Mouse (Mus musculus): ENCODE measurements around the gene Ugt1a8. TPM values are rescaled to one million over a fixed set of nuclear protein-coding genes. Genes with fewer than 3 reads are reported as not detected.

Gene Ugt1a8
- not detected in 2 replicates for polyA plus RNA-seq (2015; fragmentation: Nextera tagmentation; extraction: Ambion mirVana)

DNA sequence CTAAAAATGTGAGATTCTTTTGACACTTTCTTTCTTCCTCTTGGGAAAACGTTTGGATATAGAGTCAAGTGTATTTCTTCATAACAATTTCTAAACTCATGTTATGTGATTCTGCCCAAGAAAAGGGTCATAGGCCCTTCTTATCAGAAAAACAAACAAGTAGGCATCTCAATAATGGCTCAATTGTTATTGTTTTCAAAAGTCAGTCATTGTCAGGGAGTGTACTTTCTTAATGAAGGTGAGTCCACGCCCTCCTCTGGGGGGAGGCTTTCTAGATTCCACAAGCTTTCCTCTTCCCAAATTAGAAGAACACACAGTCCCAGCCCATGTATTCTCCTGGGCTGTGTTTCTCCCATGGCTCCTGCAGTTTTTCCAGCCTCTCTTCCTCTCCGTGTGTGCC, at the start of gene Ugt1a8:
Gene Ugt1a8, plus strand, starts transcription at position 301 of the 400 bp plus-strand sequence.

DNA sequence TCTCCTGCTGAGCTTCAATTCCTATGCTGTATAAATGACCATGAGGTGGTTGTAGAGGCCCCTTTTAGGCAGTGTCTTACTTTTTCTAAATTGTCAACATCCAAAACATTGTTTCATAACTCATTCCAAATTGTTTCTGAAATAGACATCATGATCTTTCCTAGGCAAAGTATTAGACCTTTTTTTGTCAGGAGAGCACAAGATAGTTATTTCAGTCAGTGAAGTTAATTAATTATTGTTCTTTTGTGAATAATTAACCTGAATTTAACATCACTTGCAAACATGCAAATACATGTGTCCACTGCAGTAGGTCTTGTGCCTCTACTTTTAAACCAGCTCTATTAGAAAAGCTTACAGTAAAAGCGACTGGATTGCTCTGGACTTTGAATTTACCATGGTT, 32.5 kb upstream of the Ugt1a8 start, which contains the start of gene Ugt1a10:
Gene Ugt1a10, plus strand, starts transcription at position 301 of the 400 bp plus-strand sequence.

DNA sequence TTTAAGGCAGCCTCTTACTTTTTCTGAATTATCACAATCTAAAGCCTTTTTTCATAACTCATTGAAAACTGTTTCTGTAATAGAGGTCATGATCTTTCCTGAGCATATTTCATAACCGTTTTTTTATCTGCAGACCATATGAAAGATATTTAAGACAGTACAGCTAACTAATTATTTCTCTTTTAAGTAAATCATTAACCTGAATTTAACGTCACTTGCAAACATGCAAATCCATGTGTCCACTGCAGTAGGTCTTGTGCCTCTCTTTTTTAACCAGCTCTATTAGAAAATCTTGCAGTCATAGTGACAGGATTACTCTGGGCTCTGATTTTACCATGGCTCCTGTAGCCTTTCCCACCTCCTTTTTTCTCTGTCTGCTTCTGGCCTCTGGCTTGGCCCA, 17.1 kb upstream of the Ugt1a8 start, which contains the start of gene Ugt1a9:
Gene Ugt1a9, plus strand, starts transcription at position 306 of the 400 bp plus-strand sequence.

DNA sequence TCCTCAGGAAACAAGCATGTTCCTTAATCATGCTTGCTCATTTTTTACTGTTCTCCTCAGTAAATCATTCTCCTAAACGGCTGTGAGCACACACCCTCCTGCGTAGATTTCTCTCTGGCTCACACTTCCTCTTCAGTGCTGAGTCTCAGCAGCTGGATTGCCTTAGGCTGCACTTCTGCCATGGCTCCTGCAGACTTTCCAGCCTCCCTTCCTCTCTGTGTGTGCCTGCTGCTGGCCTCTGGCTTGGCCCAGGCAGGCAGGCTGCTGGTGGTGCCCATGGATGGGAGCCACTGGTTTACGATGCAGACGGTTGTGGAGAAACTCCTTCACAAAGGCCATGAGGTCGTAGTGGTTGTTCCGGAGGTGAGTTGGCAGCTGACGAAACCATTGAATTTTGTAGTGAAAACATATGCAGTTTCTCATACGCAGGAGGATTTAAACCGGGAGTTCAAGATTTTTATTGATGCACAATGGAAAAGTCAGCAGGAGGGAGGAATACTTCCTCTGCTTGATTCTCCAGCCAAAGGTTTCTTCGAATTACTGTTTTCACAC, 7.4 kb downstream of the Ugt1a8 start, which contains the start of gene Ugt1a7c:
Gene Ugt1a7c, plus strand, starts transcription at position 122 of the 552 bp plus-strand sequence.

DNA sequence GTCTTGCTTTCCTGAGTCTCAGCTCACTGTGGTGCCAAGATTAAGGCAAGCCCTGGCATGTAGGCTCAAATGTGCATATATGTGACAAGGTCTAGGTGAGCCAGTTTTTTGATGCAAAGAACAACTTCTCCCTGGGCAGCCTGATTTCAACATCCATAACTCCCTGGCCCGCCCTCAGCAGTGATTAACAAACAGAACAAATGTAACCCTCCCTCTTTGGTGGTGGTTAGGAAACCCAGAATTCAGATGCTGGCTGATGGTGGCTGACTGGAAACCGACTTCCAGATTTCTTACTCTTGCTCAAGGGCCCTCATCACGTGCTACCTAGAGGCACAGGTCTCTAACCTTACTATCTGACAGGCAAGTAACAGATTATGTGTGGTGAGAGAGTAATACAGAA, 15.4 kb downstream of the Ugt1a8 start, which contains the start of gene Ugt1a6b:
Gene Ugt1a6b, plus strand, starts transcription at position 234 of the 400 bp plus-strand sequence.

DNA sequence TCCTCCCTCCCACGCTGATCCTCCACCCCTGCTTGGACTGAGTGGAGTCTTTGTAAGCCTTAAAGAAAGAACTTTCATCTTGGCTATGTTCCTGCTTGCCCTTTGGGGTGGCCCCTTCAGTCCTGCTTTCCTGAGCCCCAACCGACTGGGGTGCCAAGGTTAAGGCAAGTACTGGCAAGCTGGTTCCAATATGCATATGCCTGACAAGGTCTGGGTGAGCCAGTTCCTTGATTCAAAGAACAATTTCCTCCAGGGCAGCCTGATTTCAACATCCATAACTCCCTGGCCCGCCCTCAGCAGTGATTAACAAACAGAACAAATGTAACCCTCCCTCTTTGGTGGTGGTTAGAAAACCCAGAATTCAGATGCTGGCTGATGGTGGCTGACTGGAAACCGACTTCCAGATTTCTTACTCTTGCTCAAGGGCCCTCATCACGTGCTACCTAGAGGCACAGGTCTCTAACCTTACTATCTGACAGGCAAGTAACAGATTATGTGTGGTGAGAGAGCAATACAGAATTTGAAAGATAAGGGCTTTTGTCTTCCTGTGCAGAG, 46.9 kb downstream of the Ugt1a8 start, which contains the start of gene Ugt1a6a:
Gene Ugt1a6a, plus strand, starts transcription at position 353 of the 555 bp plus-strand sequence.

DNA sequence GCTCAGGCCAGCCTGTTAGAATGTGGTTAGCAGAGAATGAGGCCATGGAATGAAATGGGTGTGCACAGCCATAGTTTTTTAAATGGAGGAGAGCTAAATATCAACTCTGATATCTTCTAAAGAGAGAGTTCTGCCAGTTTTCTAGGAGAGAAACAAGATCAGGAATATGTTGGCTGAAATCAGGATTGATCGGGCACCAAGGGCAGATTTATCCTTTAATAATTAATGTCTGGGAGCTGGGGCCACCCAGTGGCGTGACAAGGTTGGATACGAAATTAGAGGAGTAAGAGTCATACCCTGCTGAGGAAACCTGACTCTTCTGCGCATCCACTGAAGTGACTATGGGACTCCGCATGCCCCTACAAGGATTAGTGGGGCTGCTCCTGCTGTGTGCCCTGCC, 78.1 kb downstream of the Ugt1a8 start, which contains the start of gene Ugt1a5:
Gene Ugt1a5, plus strand, starts transcription at position 302 of the 400 bp plus-strand sequence.

DNA sequence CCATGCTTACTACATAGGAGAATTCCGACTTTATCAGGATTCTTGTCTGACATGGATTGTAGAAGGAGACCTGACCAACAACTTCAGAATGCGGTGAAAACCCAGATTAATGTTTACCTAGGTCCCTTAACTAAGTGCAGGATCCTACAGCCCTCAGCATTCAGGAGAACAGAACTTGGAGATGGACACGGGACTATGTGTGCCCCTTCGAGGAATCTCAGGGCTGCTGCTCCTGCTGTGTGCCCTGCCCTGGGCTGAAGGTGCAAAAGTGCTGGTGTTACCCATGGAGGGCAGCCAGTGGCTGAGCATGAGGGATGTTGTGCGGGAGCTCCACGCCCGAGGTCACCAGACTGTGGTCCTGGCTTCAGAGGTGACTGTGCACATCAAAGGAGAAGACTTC, 112.8 kb downstream of the Ugt1a8 start, which contains the start of gene Ugt1a2:
Gene Ugt1a2, plus strand, starts transcription at position 146 of the 400 bp plus-strand sequence.

DNA sequence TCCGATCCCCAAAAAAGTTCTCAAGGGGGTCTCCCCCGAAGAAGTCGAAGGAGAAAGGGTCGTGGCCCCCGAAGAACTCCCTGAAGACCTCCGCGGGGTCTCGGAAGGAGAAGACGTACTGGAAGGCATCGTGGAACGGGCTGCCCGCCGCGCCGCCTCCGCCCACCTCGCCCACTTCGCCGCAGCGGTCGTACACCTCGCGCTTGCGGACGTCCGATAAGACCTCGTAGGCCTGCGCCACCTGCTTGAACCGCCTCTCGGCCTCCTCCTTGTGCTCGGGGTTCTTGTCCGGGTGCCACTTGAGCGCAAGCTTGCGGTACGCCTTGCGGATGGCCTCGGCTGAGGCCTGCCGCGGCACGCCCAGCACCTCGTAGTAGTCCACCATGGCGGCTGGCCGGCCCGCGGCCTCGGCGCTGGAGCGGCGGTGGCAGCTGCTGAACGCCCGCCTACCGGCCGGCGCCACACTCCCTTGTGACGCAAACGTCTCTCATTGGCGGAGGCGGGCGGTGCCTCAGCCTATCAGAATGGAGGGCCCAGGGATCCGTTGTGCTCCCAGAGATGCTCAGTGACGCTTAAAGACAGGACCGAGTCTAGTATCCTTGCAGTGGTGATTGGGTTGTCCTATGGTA, 117.8 kb downstream of the Ugt1a8 start, which contains the start of gene Dnajb3:
Gene Dnajb3, minus strand, starts transcription at position 489 of the 629 bp plus-strand sequence.

DNA sequence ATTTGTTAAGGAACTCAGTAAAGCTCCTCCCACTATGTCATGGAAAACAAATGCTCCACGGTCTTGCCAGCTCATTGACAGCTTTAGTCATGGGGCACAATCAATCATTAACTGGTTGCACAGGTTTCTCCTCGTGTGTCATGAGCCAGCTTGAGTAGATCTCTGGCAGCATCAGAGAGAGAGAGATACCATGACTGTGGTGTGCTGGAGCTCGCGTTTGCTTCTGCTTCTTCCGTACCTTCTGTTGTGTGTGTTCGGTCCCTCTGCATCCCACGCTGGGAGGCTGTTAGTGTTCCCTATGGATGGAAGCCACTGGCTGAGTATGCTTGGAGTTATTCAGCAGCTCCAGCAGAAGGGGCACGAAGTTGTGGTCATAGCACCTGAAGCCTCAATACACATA, 124.2 kb downstream of the Ugt1a8 start, which contains the start of gene Ugt1a1:
Gene Ugt1a1, plus strand, starts transcription at position 148 of the 400 bp plus-strand sequence.

DNA sequence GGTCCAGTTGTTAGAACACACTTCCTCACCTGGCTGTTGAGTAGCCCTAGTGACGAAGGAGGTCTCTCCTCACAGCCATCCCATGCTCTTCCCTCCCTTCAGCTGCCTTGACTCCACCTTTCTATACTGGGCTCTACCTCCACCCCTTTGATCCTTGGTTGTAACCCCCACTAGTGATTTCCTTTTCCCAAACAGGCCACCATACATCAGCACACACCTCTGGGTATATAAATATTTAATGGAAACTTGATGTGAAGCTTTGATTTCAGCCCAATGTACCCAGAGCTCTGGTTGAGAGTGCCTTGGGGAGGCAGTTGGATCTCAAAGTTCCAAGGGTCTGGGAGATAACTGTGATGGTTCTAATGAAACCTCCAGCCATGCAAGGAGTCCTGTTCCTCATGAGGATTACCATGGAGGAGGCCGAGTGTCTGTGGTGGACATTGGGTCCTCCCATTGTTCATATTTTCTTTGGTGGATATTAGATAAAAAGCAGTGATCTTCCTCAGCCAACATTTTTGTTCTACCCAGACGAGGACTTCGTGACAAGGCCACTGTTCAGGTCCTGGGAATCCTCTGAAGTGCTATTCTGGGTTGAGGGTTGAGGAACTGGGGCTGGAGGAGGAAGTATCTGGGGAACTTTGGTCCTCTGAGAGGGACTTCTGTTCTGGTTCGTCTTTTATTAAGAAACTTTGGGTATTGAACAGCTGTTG, 139.2 kb downstream of the Ugt1a8 start, which contains the start of gene Mroh2a:
Gene Mroh2a, plus strand, starts transcription at position 317 of the 710 bp plus-strand sequence.

Other genes starting within 250 kb of the Ugt1a8 start
- gene Dgkd, start 234.5 kb upstream of the Ugt1a8 start, polyA plus RNA-seq (2015; fragmentation: Nextera tagmentation; extraction: Ambion mirVana), result 11.5 and 15.1 TPM in 2 replicates
- 12.0 and 21.3 TPM in 2 replicates for gene Usp40, start 79.3 kb upstream of the Ugt1a8 start, polyA plus RNA-seq (2015; fragmentation: Nextera tagmentation; extraction: Ambion mirVana)
- not detected in 2 replicates for gene Ugt1a10, start 32.4 kb upstream of the Ugt1a8 start, polyA plus RNA-seq (2015; fragmentation: Nextera tagmentation; extraction: Ambion mirVana)
- 0.55 TPM in 1 of 2 replicates, not detected in the other for gene Ugt1a9, start 17.0 kb upstream of the Ugt1a8 start, polyA plus RNA-seq (2015; fragmentation: Nextera tagmentation; extraction: Ambion mirVana)
- 5.8 and 6.3 TPM in 2 replicates for gene Ugt1a7c, start 7.2 kb downstream of the Ugt1a8 start, polyA plus RNA-seq (2015; fragmentation: Nextera tagmentation; extraction: Ambion mirVana)
- gene Ugt1a6b, start 15.4 kb downstream of the Ugt1a8 start, polyA plus RNA-seq (2015; fragmentation: Nextera tagmentation; extraction: Ambion mirVana), result 0.84 and 1.2 TPM in 2 replicates
- gene Ugt1a6a, start 47.0 kb downstream of the Ugt1a8 start, polyA plus RNA-seq (2015; fragmentation: Nextera tagmentation; extraction: Ambion mirVana), result 6.8 and 7.1 TPM in 2 replicates
- 0.06 TPM in 1 of 2 replicates, not detected in the other for gene Ugt1a5, start 78.2 kb downstream of the Ugt1a8 start, polyA plus RNA-seq (2015; fragmentation: Nextera tagmentation; extraction: Ambion mirVana)
- 0.38 and 0.66 TPM in 2 replicates for gene Ugt1a2, start 112.8 kb downstream of the Ugt1a8 start, polyA plus RNA-seq (2015; fragmentation: Nextera tagmentation; extraction: Ambion mirVana)
- gene Dnajb3, start 118.0 kb downstream of the Ugt1a8 start, polyA plus RNA-seq (2015; fragmentation: Nextera tagmentation; extraction: Ambion mirVana), result 7.8 TPM in 2 replicates
- gene Ugt1a1, start 124.1 kb downstream of the Ugt1a8 start, polyA plus RNA-seq (2015; fragmentation: Nextera tagmentation; extraction: Ambion mirVana), result 8.8 and 15.0 TPM in 2 replicates
- 0.44 and 0.55 TPM in 2 replicates for gene Mroh2a, start 139.2 kb downstream of the Ugt1a8 start, polyA plus RNA-seq (2015; fragmentation: Nextera tagmentation; extraction: Ambion mirVana)
- gene Hjurp, start 189.8 kb downstream of the Ugt1a8 start, polyA plus RNA-seq (2015; fragmentation: Nextera tagmentation; extraction: Ambion mirVana), result 24.5 and 37.8 TPM in 2 replicates
- gene Trpm8, start 189.8 kb downstream of the Ugt1a8 start, polyA plus RNA-seq (2015; fragmentation: Nextera tagmentation; extraction: Ambion mirVana), result not detected in 2 replicates

Measured in adrenal gland, postnatal 0 days (tissue).